Mouse (Mus musculus) brain, embryonic 14.5 days (tissue): ENCODE results near the gene Elovl2. TPM values are rescaled to one million over a fixed set of nuclear protein-coding genes. Genes with fewer than 3 reads are reported as not detected.
"Not testable (repeated sequence)": the region's sequence is repeated elsewhere in the genome, so short reads cannot be mapped to it uniquely, and the experiment has no call there.

Experiments
- DNase-seq: peaks from one replicate; pipeline ENCODE4 v3.0.0-alpha.2; 2011; ENCODE audit warnings: low read depth
- CTCF ChIP-seq: fragments of 200-500 bp; IDR thresholded peaks from 2 replicates; pipeline ENCODE4 v1.5.1; 2012; ENCODE audit warnings: inconsistent platforms, mild to moderate bottlenecking, moderate library complexity, borderline replicate concordance; ENCODE audit not compliant: insufficient read depth, insufficient read length; ENCODE audit errors: extremely low read depth
- POLR2A ChIP-seq: fragments of 200-500 bp; IDR thresholded peaks from 2 replicates; pipeline ENCODE4 v1.6.1; 2012; ENCODE audit warnings: mild to moderate bottlenecking, inconsistent platforms, borderline replicate concordance; ENCODE audit not compliant: poor library complexity, insufficient read depth, insufficient read length, severe bottlenecking; ENCODE audit errors: extremely low read depth
- polyA plus RNA-seq: library from polyadenylated mRNA; depleted of rRNA; stranded (reverse); fragments of >200 nt; gene quantifications from 2 replicates; pipeline ENCODE4 v1.2.3, GENCODE M21; 2012; rRNA removed

The Elovl2 gene
- polyA plus RNA-seq, result 35.0 and 39.5 TPM in 2 replicates

GRCm38 (mm10) chr13:41220304-41220834 is at the start of gene Elovl2:
Gene Elovl2, minus strand, starts transcription at chr13:41220405.
- TF ChIP-seq CTCF (peak; percentile 69), POLR2A (peak; percentile 86)

GRCm38 (mm10) chr13:41267827-41268408 is 47.7 kb upstream of the Elovl2 start:
- TF ChIP-seq POLR2A (no peak), CTCF (no peak)
- DNase-seq, result peak; percentile 30

More at GRCm38 (mm10) chr13:41220304-41220834, at the start of gene Elovl2:
- peak; percentile 87 for DNase-seq

GRCm38 (mm10) chr13:41263304-41264006 is 43.2 kb upstream of the Elovl2 start:
- no peak for TF ChIP-seq CTCF
- TF ChIP-seq POLR2A, result no peak
- no peak for DNase-seq

- DNase-seq, result not testable (repeated sequence)
Measured at GRCm38 (mm10) chr13:41261617-41262016, 41.4 kb upstream of the Elovl2 start.

- no peak for TF ChIP-seq POLR2A
- no peak for TF ChIP-seq CTCF
- no peak for DNase-seq
Measured at GRCm38 (mm10) chr13:41257851-41258250, 37.6 kb upstream of the Elovl2 start.

GRCm38 (mm10) chr13:41256962-41257361 is 36.8 kb upstream of the Elovl2 start:
- DNase-seq, result no peak
- TF ChIP-seq CTCF (no peak), POLR2A (no peak)

GRCm38 (mm10) chr13:41256126-41256525 is 35.9 kb upstream of the Elovl2 start:
- TF ChIP-seq CTCF (no peak), POLR2A (no peak)

GRCm38 (mm10) chr13:41252736-41253135 is 32.5 kb upstream of the Elovl2 start:
- no peak for TF ChIP-seq CTCF
- no peak for TF ChIP-seq POLR2A
- DNase-seq, result no peak

More at GRCm38 (mm10) chr13:41256126-41256525, 35.9 kb upstream of the Elovl2 start:
- DNase-seq, result no peak

GRCm38 (mm10) chr13:41252141-41252540 is 31.9 kb upstream of the Elovl2 start:
- TF ChIP-seq CTCF (no peak), POLR2A (no peak)

GRCm38 (mm10) chr13:41251667-41252066 is 31.5 kb upstream of the Elovl2 start:
- TF ChIP-seq CTCF, result no peak
- TF ChIP-seq POLR2A, result no peak
- DNase-seq, result no peak

More at GRCm38 (mm10) chr13:41252141-41252540, 31.9 kb upstream of the Elovl2 start:
- no peak for DNase-seq

- not testable (repeated sequence) for DNase-seq
Measured at GRCm38 (mm10) chr13:41251232-41251631, 31.0 kb upstream of the Elovl2 start.

- DNase-seq, result peak; percentile 56
- TF ChIP-seq CTCF (no peak), POLR2A (no peak)
Measured at GRCm38 (mm10) chr13:41250318-41250981, 30.2 kb upstream of the Elovl2 start.
